Mouse (Mus musculus) myocyte (in vitro differentiated cells): ENCODE data around the gene Emsy.

Experiments
- E2F4 ChIP-seq: IDR thresholded peaks from one replicate; pipeline ENCODE4 v1.6.1; 2011; ENCODE audit warnings: mild to moderate bottlenecking, control low read depth, moderate library complexity; ENCODE audit not compliant: insufficient read depth
- POLR2A ChIP-seq: IDR thresholded peaks from one replicate; pipeline ENCODE4 v1.6.1; 2011; ENCODE audit warnings: low read depth, mild to moderate bottlenecking, control low read depth, moderate library complexity; ENCODE audit not compliant: insufficient read length

DNA sequence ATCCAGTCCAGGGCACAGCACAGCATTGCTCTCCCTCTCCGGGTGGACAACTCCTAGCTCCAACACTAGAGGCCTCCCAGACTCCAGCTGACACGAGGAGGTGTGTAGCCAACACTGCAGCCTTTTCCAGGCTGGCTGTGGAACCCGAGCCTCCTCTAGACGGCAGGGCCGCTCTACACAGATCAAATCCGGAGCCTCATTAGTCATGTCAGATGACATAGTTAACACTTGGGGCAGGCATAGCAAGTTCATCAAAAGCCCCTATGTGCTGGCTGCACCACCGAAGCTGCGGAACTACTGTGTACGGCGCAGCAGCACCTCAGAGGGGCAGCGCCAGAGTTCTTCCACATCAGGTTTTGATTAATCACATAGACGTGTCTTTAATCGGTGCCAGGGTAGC, 29.3 kb upstream of the Emsy start:
- TF ChIP-seq E2F4 (no peak), POLR2A (no peak)
